Mouse (Mus musculus) neural tube, embryonic 15.5 days (tissue): Measurements from ENCODE around the gene Tspan5. TPM values are rescaled to one million over a fixed set of nuclear protein-coding genes. Genes with fewer than 3 reads are reported as not detected.

Experiments used
- ATAC-seq: fragments of 200-750 bp; cut with Nextera tagmentation; 2 replicates; pipeline ENCODE4 v1.8.0; 2017; ENCODE audit warnings: mild to moderate bottlenecking, moderate TSS enrichment, moderate library complexity; ENCODE audit not compliant: low FRiP score
- H3K27ac ChIP-seq: fragments of 300-500 bp; sonication (generic); replicated peaks from 2 replicates; pipeline ENCODE4 v1.5.1; 2015; ENCODE audit warnings: mild to moderate bottlenecking, inconsistent platforms
- H3K27me3 ChIP-seq: fragments of 300-500 bp; sonication (generic); replicated peaks from 2 replicates; pipeline ENCODE4 v1.6.1; 2015; ENCODE audit warnings: inconsistent platforms
- H3K36me3 ChIP-seq: fragments of 300-500 bp; sonication (generic); 2 replicates; pipeline ENCODE4 v1.6.1; 2015; ENCODE audit warnings: inconsistent platforms
- H3K4me1 ChIP-seq: fragments of 300-500 bp; sonication (generic); 2 replicates; pipeline ENCODE4 v1.6.1; 2015; ENCODE audit warnings: inconsistent platforms
- H3K4me2 ChIP-seq: fragments of 300-500 bp; sonication (generic); 2 replicates; pipeline ENCODE4 v1.6.1; 2015; ENCODE audit warnings: inconsistent platforms, mild to moderate bottlenecking, moderate library complexity
- H3K4me3 ChIP-seq: fragments of 300-500 bp; sonication (generic); replicated peaks from 2 replicates; pipeline ENCODE4 v1.5.1; 2015; ENCODE audit warnings: mild to moderate bottlenecking, inconsistent platforms
- H3K9ac ChIP-seq: fragments of 300-500 bp; sonication (generic); replicated peaks from 2 replicates; pipeline ENCODE4 v1.6.1; 2015; ENCODE audit warnings: mild to moderate bottlenecking, inconsistent platforms
- H3K9me3 ChIP-seq: fragments of 300-500 bp; sonication (generic); replicated peaks from 2 replicates; pipeline ENCODE4 v1.6.1; 2016; ENCODE audit warnings: inconsistent platforms
- WGBS: fragments of 180-500 bp; shearing (Covaris S2); methylation state at CpG from one replicate; pipeline ENCODE4 v1.1.7; 2015; ENCODE audit warnings: mixed read lengths; 5-methylcytosine and 5-hydroxymethylcytosine counted together
- polyA plus RNA-seq: library from polyadenylated mRNA; unstranded; fragments of >200 nt; fragmentation: Nextera tagmentation; extraction: Ambion mirVana; gene quantifications from 2 replicates; pipeline ENCODE4 v1.2.1, GENCODE M21; 2015

Tspan5 gene
- polyA plus RNA-seq, 1 experiment from 2014 or later, result 104 TPM

DNA sequence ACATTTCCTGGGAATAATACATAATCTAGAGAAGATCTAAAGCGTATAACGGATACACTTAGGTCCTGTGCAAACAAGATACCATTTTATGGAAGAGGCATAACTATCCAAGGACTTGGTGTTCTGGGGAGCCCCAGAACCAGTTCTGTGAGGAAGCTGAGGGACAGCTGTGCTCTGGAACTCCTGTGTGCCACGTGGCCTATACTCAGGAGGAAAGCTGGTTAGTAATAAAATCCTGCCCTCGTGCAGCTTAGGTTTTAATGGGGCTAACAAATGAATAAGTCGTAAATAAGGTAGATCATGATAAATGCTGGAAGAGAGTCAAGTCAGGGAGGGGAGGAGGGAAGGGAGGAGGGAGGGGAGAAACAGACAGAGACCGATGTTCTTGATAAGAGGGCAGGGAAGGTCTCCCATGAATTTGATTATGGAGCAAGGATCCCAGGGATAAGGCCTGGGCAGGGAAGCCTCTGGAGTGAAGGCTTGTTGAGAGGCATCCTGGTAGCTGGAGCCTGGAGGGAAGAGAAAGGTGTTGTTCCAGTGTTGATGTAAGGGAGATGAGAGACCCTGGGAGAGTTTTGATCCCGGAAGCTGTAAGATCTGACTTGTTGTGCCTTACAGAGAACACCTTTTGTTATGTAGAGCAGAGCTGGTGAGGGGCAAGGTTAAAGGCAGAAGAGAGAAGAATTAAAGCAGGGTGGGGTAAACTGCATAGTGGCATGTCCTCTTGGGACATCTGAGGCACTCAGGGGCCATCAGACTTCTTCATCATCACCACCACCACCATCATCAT, 34.1 kb downstream of the Tspan5 start:
- WGBS, result 44% methylated on average over 7 of the region's 7 CpGs
- Histone ChIP-seq H3K4me2 (no peak overlapping the region), H3K9ac (no peak overlapping the region), H3K36me3 (no peaks in the 10 kb centered on the region), H3K9me3 (no peaks in the 10 kb centered on the region), H3K4me3 (no peak overlapping the region), H3K27ac (no peak overlapping the region), H3K4me1 (peaks cover 56% of the 10 kb centered on the region), H3K27me3 (no peaks in the 10 kb centered on the region)
- no peak for ATAC-seq

DNA sequence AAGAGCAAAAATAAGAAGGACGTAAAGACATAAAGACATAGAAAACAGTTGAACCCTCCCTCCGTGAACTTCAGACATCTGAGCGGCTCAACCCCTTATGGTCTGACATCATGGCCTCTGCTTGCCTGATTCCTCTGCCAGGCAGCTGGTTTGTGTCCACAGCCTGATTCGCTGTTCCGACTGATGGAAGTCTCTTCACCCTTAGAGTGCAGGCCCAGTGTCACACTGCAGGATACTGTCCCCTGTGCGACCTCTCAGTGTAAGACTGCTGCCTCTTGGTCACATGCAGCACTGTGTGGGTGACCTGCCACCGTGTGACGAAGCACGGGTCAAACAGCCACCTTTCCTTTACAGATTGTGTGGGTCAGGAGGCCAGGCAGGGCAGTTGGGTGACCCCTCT, 39.5 kb downstream of the Tspan5 start:
- no peaks in the 10 kb centered on the region for H3K36me3 ChIP-seq
- no peak overlapping the region; the same call in 1 of the 2 replicates for H3K27ac ChIP-seq
- ATAC-seq, result no peak; the same call in 1 of the 2 replicates
- H3K27me3 ChIP-seq, result no peaks in the 10 kb centered on the region
- H3K4me3 ChIP-seq, result no peak overlapping the region
- no peak overlapping the region for H3K4me2 ChIP-seq
- H3K9ac ChIP-seq, result no peak overlapping the region
- no peaks in the 10 kb centered on the region for H3K9me3 ChIP-seq
- H3K4me1 ChIP-seq, result peaks cover 59% of the 10 kb centered on the region
- WGBS, result 75% methylated on average over 9 of the region's 9 CpGs

DNA sequence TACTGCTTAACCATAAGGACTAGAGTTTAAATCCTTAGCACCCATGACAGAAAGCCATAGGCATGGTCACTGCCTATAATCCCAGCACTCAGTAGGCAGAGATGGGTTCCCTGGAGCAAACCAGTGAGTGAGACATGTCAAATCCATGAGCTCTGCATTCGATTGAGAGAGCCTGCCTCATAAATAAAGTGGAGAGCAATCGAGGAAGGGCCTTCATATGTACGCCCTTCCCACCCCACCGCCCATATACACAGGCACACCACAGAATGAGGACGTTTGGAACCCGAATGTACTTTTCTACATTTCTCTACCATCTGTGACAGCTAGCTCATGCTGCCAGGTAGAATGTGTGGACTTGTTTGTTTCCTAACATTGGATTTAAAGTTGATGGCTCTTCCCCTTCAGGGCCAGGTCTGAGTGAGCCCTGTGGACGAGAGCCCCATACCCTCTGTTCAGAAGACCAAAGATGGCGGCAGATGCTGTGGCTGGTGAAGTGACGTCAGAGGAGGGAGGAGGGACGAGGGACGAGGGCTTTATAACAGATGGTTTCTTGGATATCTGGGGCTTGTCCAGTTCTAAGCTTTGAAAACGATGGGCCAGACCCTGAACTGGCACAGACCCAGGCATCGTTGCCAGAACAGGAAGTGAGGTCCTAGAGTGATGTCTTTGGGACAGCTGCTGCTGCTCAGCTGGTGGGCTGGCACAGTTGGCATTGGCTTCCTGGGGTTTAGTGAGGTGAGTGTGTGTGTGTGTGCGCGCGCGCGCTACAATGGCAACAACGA, 42.1 kb downstream of the Tspan5 start:
- 70% methylated on average over 19 of the region's 19 CpGs for WGBS
- H3K4me2 ChIP-seq, result peak overlapping the region; percentile 17; the same call in 1 of the 2 replicates
- peak; percentile 36 for ATAC-seq
- no peak overlapping the region for H3K27ac ChIP-seq
- no peaks in the 10 kb centered on the region for H3K36me3 ChIP-seq
- H3K4me3 ChIP-seq, result no peak overlapping the region
- no peaks in the 10 kb centered on the region for H3K27me3 ChIP-seq
- peaks cover 55% of the 10 kb centered on the region for H3K4me1 ChIP-seq
- H3K9me3 ChIP-seq, result no peaks in the 10 kb centered on the region
- no peak overlapping the region for H3K9ac ChIP-seq

DNA sequence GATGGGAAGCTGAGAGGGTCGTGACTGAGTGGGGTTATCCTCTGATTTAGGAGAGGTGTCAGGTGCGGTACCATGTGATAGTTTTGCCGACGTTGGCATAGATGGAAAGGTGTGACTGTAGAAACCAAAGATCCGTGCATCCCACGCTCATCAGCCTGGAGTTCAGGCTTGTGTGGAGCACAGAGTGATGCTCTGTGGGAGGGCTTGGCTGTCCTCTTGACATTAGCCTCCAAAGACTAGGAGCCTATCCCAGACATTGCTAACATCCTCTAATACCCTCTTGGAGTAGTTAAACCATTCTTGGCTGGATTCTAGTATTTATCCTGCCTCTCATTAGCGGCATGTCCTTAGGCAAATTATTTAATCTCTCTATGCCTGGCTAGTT, 42.6 kb downstream of the Tspan5 start:
- no peaks in the 10 kb centered on the region for H3K27me3 ChIP-seq
- H3K4me1 ChIP-seq, result peaks cover 56% of the 10 kb centered on the region
- H3K27ac ChIP-seq, result no peak overlapping the region
- no peak overlapping the region for H3K9ac ChIP-seq
- WGBS, result 65% methylated on average over 7 of the region's 7 CpGs
- peak overlapping the region; percentile 17; the same call in 1 of the 2 replicates for H3K4me2 ChIP-seq
- no peaks in the 10 kb centered on the region for H3K9me3 ChIP-seq
- no peaks in the 10 kb centered on the region for H3K36me3 ChIP-seq
- no peak overlapping the region for H3K4me3 ChIP-seq
- ATAC-seq, result no peak

DNA sequence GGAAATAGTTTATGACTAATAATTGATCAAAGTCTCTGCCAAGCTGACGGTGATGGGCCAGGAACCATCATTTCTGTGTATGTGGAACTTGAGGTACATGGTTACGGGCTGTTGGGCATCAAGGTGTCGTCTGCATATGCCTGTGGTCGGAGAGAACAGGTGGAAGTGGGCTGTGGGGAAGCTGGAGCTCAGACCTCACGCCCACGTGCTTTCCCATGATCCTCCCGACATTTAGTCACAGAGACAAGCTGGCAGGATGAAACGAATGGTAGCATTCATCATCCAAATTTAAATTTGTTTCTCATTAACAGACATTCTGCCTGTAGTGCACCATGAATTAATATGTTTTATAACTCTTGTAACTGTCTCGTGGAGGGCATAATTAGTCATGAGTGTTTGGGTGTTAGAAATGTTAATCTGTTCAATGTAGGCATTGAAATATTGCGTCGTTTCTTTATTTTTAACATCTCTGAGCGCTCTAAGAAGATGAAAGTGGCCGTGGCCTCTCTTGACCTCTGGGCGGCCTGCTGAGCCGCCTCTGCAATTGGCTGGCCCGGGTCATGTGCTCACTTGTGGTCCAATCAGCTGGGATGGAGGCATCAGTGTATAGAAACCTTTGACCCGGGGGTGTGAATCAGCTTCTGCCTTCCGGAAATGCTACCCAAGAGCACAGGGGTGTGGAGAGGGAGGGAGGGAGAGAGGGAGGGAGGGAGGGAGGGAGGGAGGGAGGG, 45.9 kb downstream of the Tspan5 start:
- Histone ChIP-seq H3K4me1 (peaks cover 44% of the 10 kb centered on the region), H3K9me3 (no peaks in the 10 kb centered on the region), H3K9ac (no peak overlapping the region), H3K27ac (no peak overlapping the region), H3K27me3 (no peaks in the 10 kb centered on the region), H3K4me2 (no peak overlapping the region), H3K4me3 (no peak overlapping the region), H3K36me3 (no peaks in the 10 kb centered on the region)
- 83% methylated on average over 18 of the region's 18 CpGs for WGBS
- ATAC-seq, result no peak

DNA sequence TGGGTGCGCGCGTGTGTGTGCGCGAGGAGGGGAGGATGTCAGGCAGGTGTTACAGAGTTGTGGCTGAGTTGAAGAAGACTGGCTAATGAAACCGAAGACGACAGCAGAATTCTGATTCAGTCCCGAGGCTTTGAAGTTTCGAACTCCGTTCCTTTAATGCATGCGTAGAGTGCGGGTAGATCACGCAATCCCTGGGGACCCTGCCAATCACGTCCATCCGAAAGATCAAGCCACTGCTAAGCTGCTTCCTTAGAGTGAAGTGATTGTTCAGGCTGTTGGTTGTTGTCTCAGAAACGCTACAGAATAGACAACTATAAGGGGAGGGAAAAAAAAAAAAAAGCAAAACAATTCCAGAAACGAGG, 46.5 kb downstream of the Tspan5 start:
- Histone ChIP-seq H3K9me3 (no peaks in the 10 kb centered on the region), H3K4me2 (no peak overlapping the region), H3K9ac (no peak overlapping the region), H3K4me3 (no peak overlapping the region), H3K36me3 (no peaks in the 10 kb centered on the region), H3K27me3 (no peaks in the 10 kb centered on the region), H3K27ac (no peak overlapping the region), H3K4me1 (peaks cover 39% of the 10 kb centered on the region)
- 0 out of 2 replicates have a peak, but pooled peaks have one; percentile 10 for ATAC-seq
- 72% methylated on average over 16 of the region's 17 CpGs for WGBS

DNA sequence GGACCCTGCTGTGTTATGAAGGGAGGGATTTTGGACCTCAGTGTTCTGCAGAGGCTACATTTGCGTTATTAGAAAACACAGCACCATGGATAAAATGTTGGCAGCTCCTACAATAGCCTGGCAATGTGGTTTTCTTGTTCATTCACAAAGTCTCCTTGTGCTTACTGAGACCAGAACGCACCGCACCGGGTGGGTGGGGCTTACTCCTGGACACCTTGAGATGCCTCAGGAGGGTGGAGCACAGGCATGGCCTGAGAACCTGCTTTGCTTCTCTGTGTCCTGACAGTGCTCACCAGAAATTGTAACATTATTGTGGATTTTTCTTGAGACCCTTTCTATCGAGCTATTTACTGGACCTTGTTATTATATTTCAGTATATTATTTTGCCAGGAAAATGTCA, 47.3 kb downstream of the Tspan5 start:
- H3K9me3 ChIP-seq, result no peaks in the 10 kb centered on the region
- no peak overlapping the region for H3K9ac ChIP-seq
- no peak overlapping the region for H3K4me3 ChIP-seq
- H3K4me1 ChIP-seq, result peaks cover 31% of the 10 kb centered on the region
- H3K36me3 ChIP-seq, result no peaks in the 10 kb centered on the region
- no peaks in the 10 kb centered on the region for H3K27me3 ChIP-seq
- no peak overlapping the region for H3K4me2 ChIP-seq
- 0 out of 2 replicates have a peak overlapping the region, but pooled peaks have one; percentile 35 for H3K27ac ChIP-seq
- 0 out of 2 replicates have a peak, but pooled peaks have one; percentile 18 for ATAC-seq
- 79% methylated on average over 5 of the region's 5 CpGs for WGBS

DNA sequence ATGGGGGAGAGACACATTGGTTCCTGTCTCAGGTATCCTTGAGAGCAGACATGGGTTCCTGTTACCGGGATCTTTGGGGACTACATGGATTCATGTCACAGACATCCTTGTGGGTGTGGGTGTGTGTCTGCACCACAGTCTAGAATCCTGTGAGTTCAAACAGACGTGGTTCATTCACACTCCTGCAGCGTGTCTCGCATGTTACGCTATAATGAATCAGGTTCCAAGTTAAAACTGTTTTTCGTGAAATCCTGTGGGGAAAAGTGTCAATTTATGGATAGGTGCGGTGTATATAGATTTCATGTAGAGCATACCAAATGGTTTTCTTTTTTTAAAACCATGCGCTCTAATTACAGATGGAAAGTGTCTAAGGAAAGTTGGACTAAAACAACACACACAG, 52.5 kb downstream of the Tspan5 start:
- Histone ChIP-seq H3K9ac (no peak overlapping the region), H3K4me2 (no peak overlapping the region)

DNA sequence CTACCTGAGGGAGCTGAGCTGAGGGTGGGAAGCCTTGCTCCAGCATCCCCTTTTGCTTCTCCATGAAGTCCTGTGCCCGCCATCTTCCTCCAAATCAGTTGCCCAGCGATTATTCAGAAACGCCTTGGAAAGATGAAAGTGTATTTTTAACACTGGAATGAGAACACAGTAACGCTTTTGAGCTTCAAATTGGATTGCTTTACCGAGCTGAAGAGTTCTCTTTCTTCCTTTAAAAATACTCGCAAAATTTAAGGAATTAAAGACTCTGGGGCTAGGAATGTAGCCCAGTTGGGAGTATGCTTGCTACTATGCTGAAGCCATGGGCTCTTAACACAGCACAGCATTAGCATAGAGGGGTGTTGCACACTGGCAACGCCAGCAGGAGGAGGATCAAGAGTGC, 54.0 kb downstream of the Tspan5 start:
- H3K4me2 ChIP-seq, result no peak overlapping the region
- H3K9me3 ChIP-seq, result no peaks in the 10 kb centered on the region
- WGBS, result 91% methylated on average over 7 of the region's 7 CpGs
- no peaks in the 10 kb centered on the region for H3K36me3 ChIP-seq
- no peak overlapping the region for H3K4me3 ChIP-seq
- H3K9ac ChIP-seq, result no peak overlapping the region
- peaks cover 13% of the 10 kb centered on the region for H3K4me1 ChIP-seq
- H3K27me3 ChIP-seq, result no peaks in the 10 kb centered on the region
- H3K27ac ChIP-seq, result no peak overlapping the region
- no peak for ATAC-seq

More for the DNA sequence above, 52.5 kb downstream of the Tspan5 start:
- Histone ChIP-seq H3K27me3 (no peaks in the 10 kb centered on the region), H3K9me3 (no peaks in the 10 kb centered on the region), H3K36me3 (no peaks in the 10 kb centered on the region), H3K27ac (no peak overlapping the region), H3K4me1 (peaks cover 5% of the 10 kb centered on the region), H3K4me3 (no peak overlapping the region)
- ATAC-seq, result no peak
- WGBS, result 92% methylated on average over 8 of the region's 8 CpGs

DNA sequence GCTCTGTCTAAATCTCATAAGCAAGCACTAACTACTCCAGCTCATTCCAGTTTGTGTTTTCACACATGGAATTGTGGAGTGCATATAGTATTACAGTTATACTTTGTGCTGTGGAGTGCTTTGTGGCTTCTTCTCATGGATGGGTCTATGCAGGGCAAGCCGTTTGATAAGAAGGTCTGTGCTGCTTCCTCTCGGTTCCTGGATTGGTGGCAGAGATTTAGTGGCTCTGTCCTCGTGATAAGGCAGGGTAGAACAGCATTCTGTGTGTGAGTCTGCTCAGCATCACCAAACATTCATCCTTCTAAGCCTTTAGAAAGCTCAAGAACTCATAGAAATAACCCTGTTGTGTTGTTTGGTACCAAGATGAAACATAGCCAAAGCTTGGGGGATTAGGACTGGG, 54.6 kb downstream of the Tspan5 start:
- Histone ChIP-seq H3K9me3 (no peaks in the 10 kb centered on the region), H3K4me3 (no peak overlapping the region), H3K27ac (no peak overlapping the region), H3K36me3 (no peaks in the 10 kb centered on the region), H3K9ac (no peak overlapping the region), H3K27me3 (no peaks in the 10 kb centered on the region), H3K4me2 (no peak overlapping the region), H3K4me1 (peaks cover 20% of the 10 kb centered on the region)
- no peak for ATAC-seq
- 84% methylated on average over 3 of the region's 3 CpGs for WGBS

DNA sequence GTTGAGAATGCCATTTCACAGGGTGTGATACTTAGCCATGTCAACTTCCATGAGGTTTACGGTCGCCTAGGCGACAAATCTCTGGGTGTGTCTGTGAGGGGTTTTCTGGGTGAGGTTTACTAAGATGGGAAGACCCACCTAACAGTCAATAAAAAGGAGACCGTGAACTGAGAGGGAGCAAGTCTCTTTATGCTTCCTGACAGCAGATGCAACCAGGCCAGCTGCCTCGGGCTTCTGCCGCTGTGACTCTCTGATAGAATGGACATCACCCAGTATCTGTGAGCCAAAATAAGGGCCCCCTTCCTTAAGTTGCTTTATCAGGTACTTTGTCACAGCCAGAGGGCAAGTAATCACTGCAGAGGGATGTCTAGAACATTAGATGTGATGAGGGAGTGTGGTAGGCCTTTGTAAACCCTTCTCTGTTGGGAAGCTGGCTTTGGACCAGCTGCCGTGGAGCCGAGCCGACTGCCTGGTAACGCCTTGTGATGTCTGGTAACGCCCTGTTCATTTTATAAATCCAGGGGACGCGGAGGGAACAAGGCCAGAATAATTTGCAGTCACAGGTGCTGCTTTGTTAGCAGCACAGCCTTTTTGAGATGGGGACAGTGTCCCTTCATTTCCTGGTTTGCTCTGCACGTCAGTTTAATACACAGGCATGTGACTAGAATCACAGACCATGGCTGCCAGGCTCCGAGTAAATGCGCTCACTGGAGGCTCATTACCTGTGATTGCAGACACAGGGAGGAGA, 58.8 kb downstream of the Tspan5 start:
- Histone ChIP-seq H3K4me3 (no peak overlapping the region), H3K9ac (no peak overlapping the region), H3K4me2 (peak overlapping the region; percentile 40), H3K27me3 (no peaks in the 10 kb centered on the region), H3K9me3 (no peaks in the 10 kb centered on the region), H3K27ac (peak overlapping the region; percentile 83), H3K4me1 (peaks cover 51% of the 10 kb centered on the region), H3K36me3 (no peaks in the 10 kb centered on the region)
- ATAC-seq, result peak; percentile 60
- 31% methylated on average over 16 of the region's 16 CpGs for WGBS
